Comparison of ENCODE assay signal across 30 mouse cellular contexts in the genomic region with DNA sequence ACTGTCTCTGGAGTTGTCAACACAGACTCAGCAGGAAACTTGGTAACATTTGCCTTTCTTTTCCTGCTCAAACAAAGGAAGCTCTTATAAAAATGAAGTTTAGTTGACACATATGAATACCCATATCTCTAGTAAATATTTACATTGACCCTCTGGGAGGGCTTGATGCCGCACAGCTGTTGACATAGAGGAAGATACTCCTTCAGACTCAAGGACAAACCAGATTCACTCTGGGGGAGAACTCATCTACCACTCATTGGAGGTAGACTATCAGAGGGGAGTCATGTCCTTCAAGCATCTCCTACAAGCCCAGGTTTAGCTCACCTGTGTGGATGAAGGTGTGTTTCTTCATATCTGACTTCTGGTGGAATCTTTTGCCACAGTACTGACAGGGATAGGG. TPM values are rescaled to one million over a fixed set of nuclear protein-coding genes. Genes with fewer than 3 reads are reported as not detected.
DNase-seq lines count a peak whose midpoint lies in the region; ATAC-seq and TF ChIP-seq lines count a peak whose summit lies in the region.
"Had no signal": no experiment of that assay in that cellular context is flagged by ENCODE, and none has a peak within 500 bp of the region (broad histone marks: within the 10 kb centered on the region; RNA-seq: fewer than 3 reads in every experiment).

No protein-coding gene starts in this region.

- H3K9ac ChIP-seq in hindbrain, embryonic 16.5 days (ENCODE audit: low read depth, low read length): no peak overlapping the region
- no peak overlapping the region for H3K9ac ChIP-seq in lung, embryonic 14.5 days
- no peak overlapping the region for H3K9ac ChIP-seq in neural tube, embryonic 15.5 days (replicated peaks)
- H3K9ac ChIP-seq: embryonic facial prominence, embryonic 13.5 days; heart, embryonic 12.5 days; liver, embryonic 12.5 days; liver, postnatal 0 days; neural tube, embryonic 12.5 days had no signal

- H3K27ac ChIP-seq in hindbrain, embryonic 10.5 days: no peak overlapping the region
- no peak overlapping the region for H3K27ac ChIP-seq in hindbrain, embryonic 16.5 days (ENCODE audit: low read depth, low read length)
- H3K27ac ChIP-seq in lung, embryonic 14.5 days (ENCODE audit: low read depth): no peak overlapping the region
- no peak overlapping the region for H3K27ac ChIP-seq in neural tube, embryonic 15.5 days (replicated peaks)
- H3K27ac ChIP-seq in embryonic facial prominence, embryonic 10.5 days (replicated peaks): no peak overlapping the region
- H3K27ac ChIP-seq: embryonic facial prominence, embryonic 13.5 days; forebrain, embryonic 10.5 days; gastrocnemius, adult 2 months; heart, adult 2 months; layer of hippocampus, adult 2 months; left cerebral cortex, adult 2 months; liver, embryonic 12.5 days; neural tube, embryonic 12.5 days had no signal

- ATAC-seq in hindbrain, embryonic 16.5 days: no peak
- ATAC-seq in lung, embryonic 14.5 days (ENCODE audit: insufficient read depth): peak; percentile 61
- ATAC-seq in neural tube, embryonic 15.5 days (ENCODE audit: low FRiP score): no peak
- ATAC-seq: forebrain, embryonic 16.5 days; liver, embryonic 12.5 days; liver, postnatal 0 days; midbrain, embryonic 16.5 days; Patski had no signal

- no peak for TF ChIP-seq CTCF in lung, embryonic 14.5 days (IDR thresholded peaks at IDR 0.05; ENCODE audit: low read depth)

- no peak overlapping the region for H3K4me2 ChIP-seq in hindbrain, embryonic 16.5 days (ENCODE audit: low read length)
- H3K4me2 ChIP-seq in lung, embryonic 14.5 days: no peak overlapping the region
- no peak overlapping the region for H3K4me2 ChIP-seq in neural tube, embryonic 15.5 days
- H3K4me2 ChIP-seq: embryonic facial prominence, embryonic 13.5 days; liver, embryonic 12.5 days; neural tube, embryonic 12.5 days had no signal

- H3K9me3 ChIP-seq in hindbrain, embryonic 10.5 days: no peaks in the 10 kb centered on the region
- no peaks in the 10 kb centered on the region for H3K9me3 ChIP-seq in hindbrain, embryonic 16.5 days (ENCODE audit: control insufficient read depth, low read length)
- no peaks in the 10 kb centered on the region for H3K9me3 ChIP-seq in lung, embryonic 14.5 days (ENCODE audit: low read depth, low read length)
- H3K9me3 ChIP-seq in neural tube, embryonic 15.5 days (replicated peaks): no peaks in the 10 kb centered on the region
- H3K9me3 ChIP-seq in embryonic facial prominence, embryonic 10.5 days: no peaks in the 10 kb centered on the region
- H3K9me3 ChIP-seq: embryonic facial prominence, embryonic 13.5 days; forebrain, embryonic 10.5 days; heart, embryonic 12.5 days; liver, embryonic 12.5 days; neural tube, embryonic 12.5 days had no signal

- peaks cover 96% of the 10 kb centered on the region for H3K27me3 ChIP-seq in hindbrain, embryonic 10.5 days (ENCODE audit: insufficient read depth, poor library complexity, severe bottlenecking)
- H3K27me3 ChIP-seq in hindbrain, embryonic 16.5 days (replicated peaks; ENCODE audit: control insufficient read depth, insufficient read depth, low read length): peaks cover 53% of the 10 kb centered on the region
- peaks cover 82% of the 10 kb centered on the region for H3K27me3 ChIP-seq in lung, embryonic 14.5 days (ENCODE audit: insufficient read depth, low read length)
- H3K27me3 ChIP-seq in neural tube, embryonic 15.5 days (replicated peaks): peaks cover 86% of the 10 kb centered on the region
- peaks cover 100% of the 10 kb centered on the region for H3K27me3 ChIP-seq in embryonic facial prominence, embryonic 10.5 days (replicated peaks; ENCODE audit: low read depth, poor library complexity, severe bottlenecking)

- peaks cover 35% of the 10 kb centered on the region for H3K4me1 ChIP-seq in hindbrain, embryonic 10.5 days (replicated peaks)
- peaks cover 20% of the 10 kb centered on the region for H3K4me1 ChIP-seq in hindbrain, embryonic 16.5 days (ENCODE audit: control insufficient read depth, insufficient read depth, low read depth, low read length)
- peaks cover 4% of the 10 kb centered on the region; the same call in 1 of the 2 replicates for H3K4me1 ChIP-seq in lung, embryonic 14.5 days (ENCODE audit: insufficient read depth)
- H3K4me1 ChIP-seq in neural tube, embryonic 15.5 days: peaks cover 31% of the 10 kb centered on the region
- H3K4me1 ChIP-seq in embryonic facial prominence, embryonic 10.5 days: peaks cover 35% of the 10 kb centered on the region

- DNase-seq in hindbrain, embryonic 10.5 days (ENCODE audit: low spot score): peak; percentile 20
- DNase-seq in lung, embryonic 14.5 days: peak; percentile 81
- DNase-seq in lung, postnatal 14 days: no peak
- peak; percentile 34 for DNase-seq in neural tube, embryonic 10.5 days (ENCODE audit: extremely low spot score, low spot score)
- DNase-seq in embryonic facial prominence, embryonic 10.5 days (ENCODE audit: low spot score): peak; percentile 32
- DNase-seq: adrenal gland, postnatal 10 days; cerebellum, adult 8-10 months; cerebellum, postnatal 25 days; gastrocnemius, adult 2 months; gastrocnemius, postnatal 36 days; heart, adult 2 months; kidney, adult 11 months; kidney, postnatal 25 days; liver, postnatal 0 days; right cerebral cortex, postnatal 14 days had no signal

- WGBS in hindbrain, embryonic 10.5 days: 25% methylated on average over 1 of the region's 1 CpGs
- WGBS in hindbrain, embryonic 16.5 days: 15% methylated on average over 1 of the region's 1 CpGs
- WGBS in lung, embryonic 14.5 days: 6% methylated on average over 1 of the region's 1 CpGs
- WGBS in neural tube, embryonic 15.5 days: 24% methylated on average over 1 of the region's 1 CpGs
- WGBS in embryonic facial prominence, embryonic 10.5 days: 17% methylated on average over 1 of the region's 1 CpGs

- H3K4me3 ChIP-seq in hindbrain, embryonic 10.5 days: no peak overlapping the region
- H3K4me3 ChIP-seq in hindbrain, embryonic 16.5 days (ENCODE audit: low read length): no peak overlapping the region
- no peak overlapping the region for H3K4me3 ChIP-seq in lung, embryonic 14.5 days (ENCODE audit: low read depth, low read length)
- no peak overlapping the region for H3K4me3 ChIP-seq in neural tube, embryonic 15.5 days (replicated peaks)
- H3K4me3 ChIP-seq in embryonic facial prominence, embryonic 10.5 days: no peak overlapping the region
- H3K4me3 ChIP-seq: embryonic facial prominence, embryonic 13.5 days; forebrain, embryonic 10.5 days; gastrocnemius, adult 2 months; heart, adult 2 months; heart, embryonic 12.5 days; layer of hippocampus, adult 2 months; left cerebral cortex, adult 2 months; liver, embryonic 12.5 days; neural tube, embryonic 12.5 days had no signal

- H3K36me3 ChIP-seq in hindbrain, embryonic 10.5 days: no peaks in the 10 kb centered on the region
- H3K36me3 ChIP-seq in hindbrain, embryonic 16.5 days (ENCODE audit: control insufficient read depth, insufficient read depth, low read length): no peaks in the 10 kb centered on the region
- no peaks in the 10 kb centered on the region for H3K36me3 ChIP-seq in lung, embryonic 14.5 days (ENCODE audit: insufficient read depth)
- no peaks in the 10 kb centered on the region for H3K36me3 ChIP-seq in neural tube, embryonic 15.5 days
- no peaks in the 10 kb centered on the region for H3K36me3 ChIP-seq in embryonic facial prominence, embryonic 10.5 days (replicated peaks)
- H3K36me3 ChIP-seq: embryonic facial prominence, embryonic 13.5 days; forebrain, embryonic 10.5 days; heart, embryonic 12.5 days; liver, embryonic 12.5 days; neural tube, embryonic 12.5 days had no signal

RNA-seq across cellular contexts. Expression of a gene that starts 6.0 kb away (rescaled TPM):
- 0.05 TPM in 1 of 2 replicates, not detected in the other for polyA plus RNA-seq in hindbrain, embryonic 10.5 days (2016; fragmentation: Nextera tagmentation; extraction: Ambion mirVana)
- 0.09 TPM in 1 of 2 replicates, not detected in the other for polyA plus RNA-seq in hindbrain, embryonic 16.5 days (2015; fragmentation: Nextera tagmentation; extraction: Ambion mirVana)
- polyA plus RNA-seq in lung, embryonic 14.5 days (2014; fragmentation: Nextera tagmentation; extraction: Ambion mirVana): 0.07 and 0.14 TPM in 2 replicates
- polyA plus RNA-seq in neural tube, embryonic 15.5 days (2015; fragmentation: Nextera tagmentation; extraction: Ambion mirVana): 2.1 TPM in 1 of 2 replicates, not detected in the other
- 0.05 TPM in 1 of 2 replicates, not detected in the other for polyA plus RNA-seq in embryonic facial prominence, embryonic 10.5 days (2016; fragmentation: Nextera tagmentation; extraction: Ambion mirVana)
- polyA plus RNA-seq: embryonic facial prominence, embryonic 13.5 days; forebrain, embryonic 10.5 days; forebrain, embryonic 16.5 days; heart, postnatal 0 days; kidney, embryonic 14.5 days; midbrain, embryonic 16.5 days; neural tube, embryonic 12.5 days; stomach, embryonic 14.5 days had no signal
